Mouse (Mus musculus): ENCODE data around the gene Atf3. TPM values are rescaled to one million over a fixed set of nuclear protein-coding genes. Genes with fewer than 3 reads are reported as not detected.

Gene Atf3
- polyA plus RNA-seq, 1 experiment from 2014 or later: 2.9 TPM

GRCm38 (mm10) chr1:191211096-191211495 lies 6.7 kb downstream of the Atf3 start:
- Histone ChIP-seq H3K9ac (replicated peaks; ENCODE audit: low read depth, low read length) (no peak overlapping the region), H3K27ac (ENCODE audit: low read length) (no peak overlapping the region), H3K9me3 (ENCODE audit: control insufficient read depth, low read depth, low read length) (no peaks in the 10 kb centered on the region), H3K4me1 (ENCODE audit: control insufficient read depth, insufficient read depth, low read length) (no peaks in the 10 kb centered on the region), H3K36me3 (ENCODE audit: control insufficient read depth, insufficient read depth, low read length) (no peaks in the 10 kb centered on the region), H3K4me2 (replicated peaks; ENCODE audit: low read depth, low read length) (no peak overlapping the region), H3K27me3 (ENCODE audit: control insufficient read depth, insufficient read depth, low read length) (no peaks in the 10 kb centered on the region), H3K4me3 (ENCODE audit: low read depth, low read length) (no peak overlapping the region)
- no peak for ATAC-seq (ENCODE audit: insufficient number of reproducible peaks, insufficient read depth, low FRiP score, low read depth)
- 53% methylated on average over 2 of the region's 2 CpGs for WGBS

- Histone ChIP-seq H3K27ac (ENCODE audit: low read length) (no peak overlapping the region), H3K9ac (replicated peaks; ENCODE audit: low read depth, low read length) (no peak overlapping the region), H3K36me3 (ENCODE audit: control insufficient read depth, insufficient read depth, low read length) (no peaks in the 10 kb centered on the region), H3K27me3 (ENCODE audit: control insufficient read depth, insufficient read depth, low read length) (no peaks in the 10 kb centered on the region), H3K9me3 (ENCODE audit: control insufficient read depth, low read depth, low read length) (0 out of 2 replicates have a peak, but pooled peaks cover 3% of the 10 kb centered on the region), H3K4me1 (ENCODE audit: control insufficient read depth, insufficient read depth, low read length) (no peaks in the 10 kb centered on the region), H3K4me3 (ENCODE audit: low read depth, low read length) (no peak overlapping the region), H3K4me2 (replicated peaks; ENCODE audit: low read depth, low read length) (no peak overlapping the region)
- WGBS: 80% methylated on average over 5 of the region's 5 CpGs
- no peak for ATAC-seq (ENCODE audit: insufficient number of reproducible peaks, insufficient read depth, low FRiP score, low read depth)
Observed at GRCm38 (mm10) chr1:191205791-191206190, 12.0 kb downstream of the Atf3 start.

- H3K36me3 ChIP-seq (ENCODE audit: control insufficient read depth, insufficient read depth, low read length): no peaks in the 10 kb centered on the region
- no peaks in the 10 kb centered on the region for H3K27me3 ChIP-seq (ENCODE audit: control insufficient read depth, insufficient read depth, low read length)
- 0 out of 2 replicates have a peak, but pooled peaks cover 3% of the 10 kb centered on the region for H3K9me3 ChIP-seq (ENCODE audit: control insufficient read depth, low read depth, low read length)
- WGBS: 52% methylated on average over 5 of the region's 5 CpGs
- no peak overlapping the region for H3K27ac ChIP-seq (ENCODE audit: low read length)
- H3K4me3 ChIP-seq (ENCODE audit: low read depth, low read length): no peak overlapping the region
- no peak overlapping the region for H3K9ac ChIP-seq (replicated peaks; ENCODE audit: low read depth, low read length)
- no peaks in the 10 kb centered on the region for H3K4me1 ChIP-seq (ENCODE audit: control insufficient read depth, insufficient read depth, low read length)
- no peak overlapping the region for H3K4me2 ChIP-seq (replicated peaks; ENCODE audit: low read depth, low read length)
- ATAC-seq (ENCODE audit: insufficient number of reproducible peaks, insufficient read depth, low FRiP score, low read depth): no peak
Observed at GRCm38 (mm10) chr1:191204876-191205275, 13.0 kb downstream of the Atf3 start.

- no peak for ATAC-seq (ENCODE audit: insufficient number of reproducible peaks, insufficient read depth, low FRiP score, low read depth)
Observed at GRCm38 (mm10) chr1:191203496-191203895, 14.3 kb downstream of the Atf3 start.

GRCm38 (mm10) chr1:191202208-191202952 lies 15.5 kb downstream of the Atf3 start:
- no peak overlapping the region for H3K4me3 ChIP-seq (ENCODE audit: low read depth, low read length)
- no peak overlapping the region for H3K27ac ChIP-seq (ENCODE audit: low read length)
- no peaks in the 10 kb centered on the region for H3K4me1 ChIP-seq (ENCODE audit: control insufficient read depth, insufficient read depth, low read length)
- H3K9ac ChIP-seq (replicated peaks; ENCODE audit: low read depth, low read length): no peak overlapping the region
- no peak for ATAC-seq (ENCODE audit: insufficient number of reproducible peaks, insufficient read depth, low FRiP score, low read depth)
- no peak overlapping the region for H3K4me2 ChIP-seq (replicated peaks; ENCODE audit: low read depth, low read length)
- no peaks in the 10 kb centered on the region for H3K27me3 ChIP-seq (ENCODE audit: control insufficient read depth, insufficient read depth, low read length)
- no peaks in the 10 kb centered on the region for H3K36me3 ChIP-seq (ENCODE audit: control insufficient read depth, insufficient read depth, low read length)
- 0 out of 2 replicates have a peak, but pooled peaks cover 3% of the 10 kb centered on the region for H3K9me3 ChIP-seq (ENCODE audit: control insufficient read depth, low read depth, low read length)
- WGBS: 83% methylated on average over 11 of the region's 11 CpGs

More at GRCm38 (mm10) chr1:191203496-191203895, 14.3 kb downstream of the Atf3 start:
- H3K4me3 ChIP-seq (ENCODE audit: low read depth, low read length): no peak overlapping the region
- H3K9ac ChIP-seq (replicated peaks; ENCODE audit: low read depth, low read length): no peak overlapping the region
- no peak overlapping the region for H3K4me2 ChIP-seq (replicated peaks; ENCODE audit: low read depth, low read length)
- H3K4me1 ChIP-seq (ENCODE audit: control insufficient read depth, insufficient read depth, low read length): no peaks in the 10 kb centered on the region
- H3K27me3 ChIP-seq (ENCODE audit: control insufficient read depth, insufficient read depth, low read length): no peaks in the 10 kb centered on the region
- H3K36me3 ChIP-seq (ENCODE audit: control insufficient read depth, insufficient read depth, low read length): no peaks in the 10 kb centered on the region
- 0 out of 2 replicates have a peak, but pooled peaks cover 3% of the 10 kb centered on the region for H3K9me3 ChIP-seq (ENCODE audit: control insufficient read depth, low read depth, low read length)
- H3K27ac ChIP-seq (ENCODE audit: low read length): no peak overlapping the region
- WGBS: 82% methylated on average over 2 of the region's 2 CpGs

- no peaks in the 10 kb centered on the region for H3K27me3 ChIP-seq (ENCODE audit: control insufficient read depth, insufficient read depth, low read length)
- WGBS: 87% methylated on average over 9 of the region's 9 CpGs
- no peak overlapping the region for H3K9ac ChIP-seq (replicated peaks; ENCODE audit: low read depth, low read length)
- H3K4me1 ChIP-seq (ENCODE audit: control insufficient read depth, insufficient read depth, low read length): no peaks in the 10 kb centered on the region
- H3K9me3 ChIP-seq (ENCODE audit: control insufficient read depth, low read depth, low read length): 0 out of 2 replicates have a peak, but pooled peaks cover 3% of the 10 kb centered on the region
- no peak overlapping the region for H3K4me2 ChIP-seq (replicated peaks; ENCODE audit: low read depth, low read length)
- ATAC-seq (ENCODE audit: insufficient number of reproducible peaks, insufficient read depth, low FRiP score, low read depth): no peak
- H3K36me3 ChIP-seq (ENCODE audit: control insufficient read depth, insufficient read depth, low read length): no peaks in the 10 kb centered on the region
- no peak overlapping the region for H3K27ac ChIP-seq (ENCODE audit: low read length)
- H3K4me3 ChIP-seq (ENCODE audit: low read depth, low read length): no peak overlapping the region
Observed at GRCm38 (mm10) chr1:191200816-191201602, 16.8 kb downstream of the Atf3 start.

GRCm38 (mm10) chr1:191197916-191198315 lies 19.9 kb downstream of the Atf3 start:
- no peaks in the 10 kb centered on the region for H3K36me3 ChIP-seq (ENCODE audit: control insufficient read depth, insufficient read depth, low read length)
- no peak overlapping the region for H3K4me3 ChIP-seq (ENCODE audit: low read depth, low read length)
- H3K9ac ChIP-seq (replicated peaks; ENCODE audit: low read depth, low read length): no peak overlapping the region
- no peaks in the 10 kb centered on the region; the same call in 1 of the 2 replicates for H3K4me1 ChIP-seq (ENCODE audit: control insufficient read depth, insufficient read depth, low read length)
- H3K9me3 ChIP-seq (ENCODE audit: control insufficient read depth, low read depth, low read length): 0 out of 2 replicates have a peak, but pooled peaks cover 3% of the 10 kb centered on the region
- no peak for ATAC-seq (ENCODE audit: insufficient number of reproducible peaks, insufficient read depth, low FRiP score, low read depth)
- WGBS: 64% methylated on average over 7 of the region's 7 CpGs
- no peaks in the 10 kb centered on the region for H3K27me3 ChIP-seq (ENCODE audit: control insufficient read depth, insufficient read depth, low read length)
- H3K4me2 ChIP-seq (replicated peaks; ENCODE audit: low read depth, low read length): no peak overlapping the region
- H3K27ac ChIP-seq (ENCODE audit: low read length): no peak overlapping the region

GRCm38 (mm10) chr1:191196016-191196415 lies 21.8 kb downstream of the Atf3 start:
- H3K9ac ChIP-seq (replicated peaks; ENCODE audit: low read depth, low read length): no peak overlapping the region
- no peaks in the 10 kb centered on the region for H3K9me3 ChIP-seq (ENCODE audit: control insufficient read depth, low read depth, low read length)
- ATAC-seq (ENCODE audit: insufficient number of reproducible peaks, insufficient read depth, low FRiP score, low read depth): no peak
- H3K4me3 ChIP-seq (ENCODE audit: low read depth, low read length): no peak overlapping the region
- no peaks in the 10 kb centered on the region for H3K36me3 ChIP-seq (ENCODE audit: control insufficient read depth, insufficient read depth, low read length)
- no peak overlapping the region for H3K4me2 ChIP-seq (replicated peaks; ENCODE audit: low read depth, low read length)
- 86% methylated on average over 6 of the region's 6 CpGs for WGBS
- no peak overlapping the region for H3K27ac ChIP-seq (ENCODE audit: low read length)
- H3K27me3 ChIP-seq (ENCODE audit: control insufficient read depth, insufficient read depth, low read length): no peaks in the 10 kb centered on the region
- H3K4me1 ChIP-seq (ENCODE audit: control insufficient read depth, insufficient read depth, low read length): no peaks in the 10 kb centered on the region; the same call in 1 of the 2 replicates

Measured in stomach, embryonic 14.5 days (tissue).